Mouse (Mus musculus) E14TG2a.4 (cell line): ENCODE results near the gene 1700017B05Rik.

Source experiments
- CTCF ChIP-seq: conservative IDR thresholded peaks from 2 replicates; pipeline ENCODE4 v1.5.1; 2014; ENCODE audit warnings: low read length
- NANOG ChIP-seq: IDR thresholded peaks from 2 replicates; pipeline ENCODE4 v1.6.1; 2014; ENCODE audit warnings: borderline replicate concordance, low read length, mixed read lengths
- POU5F1 ChIP-seq: IDR thresholded peaks from 2 replicates; pipeline ENCODE4 v1.6.1; 2014; ENCODE audit warnings: low read length, borderline replicate concordance

- TF ChIP-seq CTCF, result peak; percentile 51
- no peak for TF ChIP-seq POU5F1
- TF ChIP-seq NANOG, result no peak
Observed at GRCm38 (mm10) chr9:57220356-57220755, 42.1 kb downstream of the 1700017B05Rik start.
